Comparison of ENCODE assay signal across 10 mouse cellular contexts in the genomic region with DNA sequence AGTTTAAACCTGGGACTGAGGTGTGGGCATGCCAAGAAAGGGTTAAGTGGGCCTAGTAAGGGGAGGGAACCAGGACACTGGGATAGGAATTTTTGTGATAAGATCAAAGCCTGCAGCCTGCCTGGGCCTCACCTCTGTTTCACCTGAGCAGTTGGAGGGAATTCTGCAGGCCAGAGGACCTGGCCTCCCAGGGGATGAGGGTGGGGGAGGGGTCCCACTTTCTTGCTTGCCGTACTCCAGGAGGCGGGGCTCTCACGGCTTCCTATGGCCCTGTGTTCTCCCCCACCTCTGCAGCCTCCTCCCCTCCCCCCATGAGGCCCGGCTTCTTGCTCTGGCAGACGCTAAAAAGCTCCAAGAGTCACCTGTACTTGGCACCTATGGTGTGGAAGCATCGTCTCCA. TPM values are rescaled to one million over a fixed set of nuclear protein-coding genes. Genes with fewer than 3 reads are reported as not detected.
DNase-seq lines count a peak whose midpoint lies in the region; ATAC-seq and TF ChIP-seq lines count a peak whose summit lies in the region.
"Had no signal": no experiment of that assay in that cellular context is flagged by ENCODE, and none has a peak within 500 bp of the region (broad histone marks: within the 10 kb centered on the region; RNA-seq: fewer than 3 reads in every experiment).

No protein-coding gene starts in this region.

- TF ChIP-seq CTCF in intestine, postnatal 0 days (IDR thresholded peaks at IDR 0.05; ENCODE audit: low read depth): no peak

- H3K27me3 ChIP-seq in heart, embryonic 15.5 days: no peaks in the 10 kb centered on the region
- no peaks in the 10 kb centered on the region for H3K27me3 ChIP-seq in intestine, postnatal 0 days (replicated peaks; ENCODE audit: control insufficient read depth, insufficient read depth, low read length)

- H3K27ac ChIP-seq in heart, embryonic 15.5 days: peak overlapping the region; percentile 87
- H3K27ac ChIP-seq in brown adipose tissue, adult 24 weeks (replicated peaks; ENCODE audit: low read depth, low read length): peak overlapping the region; percentile 97
- no peak overlapping the region for H3K27ac ChIP-seq in intestine, postnatal 0 days (ENCODE audit: low read depth, low read length)

- no peak for ATAC-seq in heart, embryonic 15.5 days (replicated peaks; ENCODE audit: insufficient number of reproducible peaks, insufficient read depth, low FRiP score, low read depth)
- no peak for ATAC-seq in intestine, postnatal 0 days
- ATAC-seq in megakaryocyte progenitor cell, adult 5-6 weeks (replicated peaks; ENCODE audit: poor library complexity): no peak

- peaks cover 95% of the 10 kb centered on the region for H3K4me1 ChIP-seq in heart, embryonic 15.5 days (replicated peaks)
- peaks cover 68% of the 10 kb centered on the region for H3K4me1 ChIP-seq in brown adipose tissue, adult 24 weeks (ENCODE audit: control insufficient read depth, insufficient read depth, insufficient read length, low read length)
- peaks cover 39% of the 10 kb centered on the region for H3K4me1 ChIP-seq in intestine, postnatal 0 days (replicated peaks; ENCODE audit: control insufficient read depth, insufficient read depth, low read length)

- H3K9ac ChIP-seq in heart, embryonic 15.5 days: 0 out of 2 replicates have a peak overlapping the region, but pooled peaks have one; percentile 29
- H3K9ac ChIP-seq in intestine, postnatal 0 days (ENCODE audit: low read depth, low read length): no peak overlapping the region

- WGBS in heart, embryonic 15.5 days: 5% methylated on average over 6 of the region's 6 CpGs
- WGBS in intestine, postnatal 0 days: 16% methylated on average over 6 of the region's 6 CpGs

- H3K4me3 ChIP-seq in heart, embryonic 15.5 days: no peak overlapping the region
- 0 out of 2 replicates have a peak overlapping the region, but pooled peaks have one; percentile 3 for H3K4me3 ChIP-seq in brown adipose tissue, adult 24 weeks (ENCODE audit: insufficient read depth, low read depth, low read length)
- H3K4me3 ChIP-seq in intestine, postnatal 0 days (ENCODE audit: low read depth, low read length): no peak overlapping the region

- peak overlapping the region; percentile 37 for H3K4me2 ChIP-seq in heart, embryonic 15.5 days
- H3K4me2 ChIP-seq in intestine, postnatal 0 days (replicated peaks; ENCODE audit: low read depth): peak overlapping the region; percentile 27

- no peaks in the 10 kb centered on the region for H3K9me3 ChIP-seq in heart, embryonic 15.5 days (replicated peaks)
- no peaks in the 10 kb centered on the region for H3K9me3 ChIP-seq in intestine, postnatal 0 days (ENCODE audit: control insufficient read depth)

- no peaks in the 10 kb centered on the region for H3K36me3 ChIP-seq in heart, embryonic 15.5 days
- no peaks in the 10 kb centered on the region for H3K36me3 ChIP-seq in intestine, postnatal 0 days (ENCODE audit: control insufficient read depth, insufficient read depth)

- DNase-seq in heart, postnatal 14 days: no peak
- peak; percentile 63 for DNase-seq in liver
- DNase-seq in right cerebral cortex, postnatal 25 days: no peak
- no peak for DNase-seq in left cerebral cortex, adult 11 months (ENCODE audit: low spot score)
- DNase-seq: cerebellum, adult 11 months; layer of hippocampus, postnatal 36 days had no signal

- intact Hi-C loops in heart, postnatal 14 days (cut with DNase I): no loop called here

RNA-seq across cellular contexts. Expression of a gene that starts 11.2 kb away (rescaled TPM):
- 41.3 and 56.3 TPM in 2 replicates for polyA plus RNA-seq in heart, embryonic 15.5 days (2015; fragmentation: Nextera tagmentation; extraction: Ambion mirVana)
- 100 to 1,000 TPM; 436 to 447 TPM for total RNA-seq in heart, postnatal 14 days (2021)
- 32.5 and 49.7 TPM in 2 replicates for polyA plus RNA-seq in brown adipose tissue, adult 24 weeks (2012; ENCODE audit: insufficient read depth, insufficient read length, missing spikeins)
- polyA plus RNA-seq in intestine, postnatal 0 days (2015; fragmentation: Nextera tagmentation; extraction: Ambion mirVana): 16.3 and 16.4 TPM in 2 replicates
- 0.37 TPM in 1 of 2 replicates, not detected in the other for total RNA-seq in megakaryocyte progenitor cell, adult 5-6 weeks (2015)
- not detected in 2 replicates for total RNA-seq in megakaryocyte progenitor cell, adult 5-6 weeks (2017)

RNA-seq across cellular contexts. Expression of a gene that starts 26.7 kb away (rescaled TPM):
- polyA plus RNA-seq in heart, embryonic 15.5 days (2015; fragmentation: Nextera tagmentation; extraction: Ambion mirVana): not detected in 2 replicates
- not detected for total RNA-seq in heart, postnatal 14 days (2021)
- not detected in 2 replicates for polyA plus RNA-seq in brown adipose tissue, adult 24 weeks (2012; ENCODE audit: insufficient read depth, insufficient read length, missing spikeins)
- not detected in 2 replicates for polyA plus RNA-seq in intestine, postnatal 0 days (2015; fragmentation: Nextera tagmentation; extraction: Ambion mirVana)
- total RNA-seq in megakaryocyte progenitor cell, adult 5-6 weeks (2015): not detected in 2 replicates
- total RNA-seq in megakaryocyte progenitor cell, adult 5-6 weeks (2017): not detected in 2 replicates
- total RNA-seq: layer of hippocampus, postnatal 36 days had no signal

RNA-seq across cellular contexts. Expression of a gene that starts 49.4 kb away (rescaled TPM):
- polyA plus RNA-seq in heart, embryonic 15.5 days (2015; fragmentation: Nextera tagmentation; extraction: Ambion mirVana): not detected in 2 replicates
- not detected for total RNA-seq in heart, postnatal 14 days (2021)
- not detected in 2 replicates for polyA plus RNA-seq in brown adipose tissue, adult 24 weeks (2012; ENCODE audit: insufficient read depth, insufficient read length, missing spikeins)
- 9.1 and 13.6 TPM in 2 replicates for polyA plus RNA-seq in intestine, postnatal 0 days (2015; fragmentation: Nextera tagmentation; extraction: Ambion mirVana)
- total RNA-seq in megakaryocyte progenitor cell, adult 5-6 weeks (2015): not detected in 2 replicates
- total RNA-seq in megakaryocyte progenitor cell, adult 5-6 weeks (2017): not detected in 2 replicates
- total RNA-seq: layer of hippocampus, postnatal 36 days had no signal
